Mouse (Mus musculus) adipocyte (in vitro differentiated cells): ENCODE data around the gene Mmp24.

Experiments used
- DNase-seq: peaks from one replicate; pipeline ENCODE4 v3.0.0-alpha.2; 2016; ENCODE audit warnings: low spot score

The Mmp24 gene

DNA sequence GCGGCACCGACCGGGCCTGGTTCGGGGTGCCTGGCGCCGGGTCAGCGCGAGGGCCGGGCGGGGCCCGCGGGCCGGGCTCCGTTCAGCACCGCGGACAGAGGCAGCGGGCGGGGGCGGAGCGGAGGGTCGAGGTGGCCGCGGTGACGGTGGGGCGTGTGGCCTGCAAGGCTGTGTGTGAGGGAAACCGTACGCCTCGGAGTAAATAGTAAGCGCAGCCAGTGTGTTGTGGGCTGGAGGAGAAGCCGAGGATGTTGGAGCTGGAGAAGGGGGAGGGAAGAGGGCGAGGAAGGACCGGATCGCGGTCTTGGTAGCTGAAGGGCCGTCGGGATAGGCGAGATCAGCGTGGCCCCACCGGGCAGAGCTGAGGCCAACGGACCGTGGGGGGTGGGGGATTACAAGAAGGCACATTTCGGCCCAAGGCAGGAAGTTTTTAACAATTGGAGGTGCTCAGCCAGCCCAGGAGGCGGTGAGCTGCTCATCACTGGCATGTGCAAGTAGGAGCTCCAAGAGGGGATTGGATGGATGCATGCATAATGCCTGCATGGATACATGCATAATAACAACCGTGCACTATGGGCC is 632 bp downstream of the Mmp24 start:
- DNase-seq: no peak

DNA sequence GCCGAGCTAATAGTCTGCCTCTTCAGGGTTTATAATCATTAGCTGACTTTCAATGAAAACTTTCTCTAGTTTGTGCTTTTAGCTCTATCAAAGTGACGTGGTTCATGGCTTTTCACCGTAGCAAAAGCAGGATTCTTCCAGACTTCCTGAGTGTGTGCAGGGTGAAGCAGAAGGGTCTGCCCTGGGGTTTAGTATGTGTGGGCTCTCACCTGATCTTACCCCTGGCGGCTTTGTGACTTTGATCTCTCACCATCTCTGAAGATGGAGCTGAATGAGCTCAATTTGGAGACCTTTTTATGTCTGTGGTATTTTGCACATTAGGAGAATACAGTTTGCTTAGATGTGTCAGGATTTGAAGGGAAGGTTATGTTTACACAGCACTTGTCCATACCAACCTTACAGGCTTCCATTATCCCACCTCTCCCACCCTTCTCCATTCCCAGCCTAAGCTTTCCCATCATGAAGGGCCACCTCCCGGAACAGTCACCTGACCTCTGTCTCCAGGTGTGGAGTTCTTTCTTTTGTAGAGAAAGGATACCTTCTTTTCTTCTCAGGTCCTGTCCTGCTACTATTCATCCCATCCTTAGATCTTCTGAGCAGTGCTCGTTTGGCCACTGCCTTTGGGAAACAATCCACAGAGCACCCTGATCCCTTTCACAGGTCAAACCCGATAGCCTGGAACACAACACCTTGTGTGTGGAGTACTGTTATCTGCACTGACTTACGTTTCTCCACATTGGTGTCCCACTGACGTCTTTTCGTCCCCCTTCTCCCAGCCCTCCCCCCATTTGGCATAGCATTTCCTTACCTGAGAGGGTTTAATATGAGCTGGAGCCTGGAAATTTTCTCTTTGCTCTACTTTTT is 1.9 kb downstream of the Mmp24 start:
- no peak for DNase-seq

DNA sequence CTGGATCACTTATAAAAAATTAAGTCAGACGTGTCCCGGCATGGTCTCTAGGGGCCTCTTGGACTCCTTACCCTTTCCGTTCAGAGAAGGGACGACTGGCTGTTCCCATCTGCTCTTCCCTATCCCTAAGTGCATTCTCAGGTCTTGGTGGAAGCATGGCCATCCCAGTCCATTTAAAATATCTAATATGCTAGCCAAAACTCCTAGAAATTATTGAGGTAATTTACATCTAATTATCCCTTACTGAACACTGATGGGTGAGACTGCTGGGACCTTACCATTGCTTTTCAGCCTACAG is 2.5 kb downstream of the Mmp24 start:
- no peak for DNase-seq

DNA sequence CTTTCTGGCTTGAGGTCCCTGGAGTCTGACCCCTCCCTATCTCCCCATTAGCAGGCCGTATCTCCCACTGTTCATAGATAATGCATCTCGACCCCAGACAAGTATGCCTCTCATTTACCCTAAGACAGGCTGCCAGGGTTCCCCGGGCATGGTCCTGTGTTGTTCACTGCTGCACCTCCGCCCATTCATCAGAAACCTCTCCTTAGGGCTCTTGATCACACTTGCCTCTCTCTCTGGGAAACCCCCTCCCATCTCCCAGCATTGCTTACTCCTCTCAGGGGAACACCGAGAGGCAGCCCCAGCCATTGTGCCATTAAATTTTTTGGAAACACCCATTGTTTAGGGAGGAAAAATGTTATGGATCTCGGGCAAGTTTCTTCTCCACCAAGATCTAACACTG is 2.9 kb downstream of the Mmp24 start:
- DNase-seq: no peak

DNA sequence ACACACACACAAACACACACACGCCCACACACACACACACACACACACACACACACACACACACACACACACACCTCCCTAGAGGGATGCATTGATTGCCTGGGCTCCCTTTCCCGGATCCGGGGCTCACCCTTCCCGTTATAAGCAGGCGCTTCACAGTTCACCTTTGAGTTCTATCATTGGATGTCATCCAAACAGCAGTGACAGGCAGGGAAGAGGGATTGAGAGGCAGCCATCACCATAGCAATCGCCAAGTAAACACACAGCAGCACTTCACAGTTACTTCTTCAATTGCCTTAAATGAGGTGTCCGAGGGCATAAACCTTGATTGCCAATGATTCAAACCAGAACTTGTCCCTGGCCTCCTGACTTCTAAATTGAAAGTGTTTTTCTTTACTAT is 3.9 kb downstream of the Mmp24 start:
- no peak for DNase-seq

DNA sequence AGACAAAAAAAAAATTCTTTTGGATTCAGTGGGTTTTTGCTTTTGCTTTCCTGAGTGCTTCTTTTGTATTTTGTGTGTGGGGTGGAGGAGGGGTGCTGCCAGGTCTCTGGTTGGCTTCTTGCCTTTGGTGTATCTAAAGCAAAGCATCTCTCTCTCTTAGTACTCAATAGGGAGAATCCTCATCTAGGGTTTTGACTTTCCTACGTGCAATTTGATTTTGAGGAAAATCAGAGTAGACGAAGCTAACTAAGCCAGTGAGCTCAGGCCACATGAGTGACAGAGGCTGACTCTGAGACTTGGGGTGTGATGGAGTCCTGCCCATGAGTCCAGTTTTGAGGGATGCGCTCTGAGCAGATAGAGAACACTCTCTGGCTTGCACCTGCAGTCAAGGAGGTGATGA is 4.4 kb downstream of the Mmp24 start:
- DNase-seq: no peak

DNA sequence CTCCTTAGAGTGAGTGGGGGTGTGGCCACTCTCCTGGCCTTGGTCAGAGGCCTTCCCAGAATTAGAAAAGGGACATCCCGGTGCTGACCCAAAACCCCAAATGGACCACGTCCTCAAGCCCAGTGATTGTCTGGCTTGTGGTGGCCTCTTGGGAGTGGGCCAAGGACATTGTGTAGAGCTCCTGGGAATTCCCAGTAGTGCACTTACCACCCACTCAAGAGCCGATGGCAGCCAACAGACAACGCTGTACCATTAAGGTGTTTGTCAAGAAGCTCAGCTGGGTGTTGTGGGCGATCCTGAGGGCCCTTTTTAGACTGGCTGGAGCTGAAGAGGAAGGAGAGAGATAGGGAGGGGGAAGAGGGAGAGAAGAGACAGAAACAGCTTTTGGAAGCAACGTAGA is 9.4 kb downstream of the Mmp24 start:
- DNase-seq: peak; percentile 29

DNA sequence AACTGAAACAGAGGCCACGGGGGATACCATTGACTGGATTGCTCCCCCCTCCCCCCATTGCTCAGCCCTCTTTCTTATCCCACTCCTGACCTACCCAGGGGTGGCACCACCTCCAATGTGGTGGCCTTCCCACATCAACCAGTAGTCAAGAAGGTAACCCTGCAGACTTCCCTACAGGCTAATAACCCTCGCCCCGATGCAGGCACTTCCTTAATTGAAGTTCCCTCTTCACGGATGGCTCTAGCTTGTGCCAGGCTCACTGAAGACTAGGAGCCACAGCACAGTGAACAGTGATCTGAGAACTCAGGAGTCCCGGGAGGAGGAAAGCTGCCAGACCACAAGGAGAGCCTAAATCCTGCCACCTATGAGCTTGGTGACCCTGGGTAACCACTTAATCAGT is 11.8 kb downstream of the Mmp24 start:
- no peak for DNase-seq

DNA sequence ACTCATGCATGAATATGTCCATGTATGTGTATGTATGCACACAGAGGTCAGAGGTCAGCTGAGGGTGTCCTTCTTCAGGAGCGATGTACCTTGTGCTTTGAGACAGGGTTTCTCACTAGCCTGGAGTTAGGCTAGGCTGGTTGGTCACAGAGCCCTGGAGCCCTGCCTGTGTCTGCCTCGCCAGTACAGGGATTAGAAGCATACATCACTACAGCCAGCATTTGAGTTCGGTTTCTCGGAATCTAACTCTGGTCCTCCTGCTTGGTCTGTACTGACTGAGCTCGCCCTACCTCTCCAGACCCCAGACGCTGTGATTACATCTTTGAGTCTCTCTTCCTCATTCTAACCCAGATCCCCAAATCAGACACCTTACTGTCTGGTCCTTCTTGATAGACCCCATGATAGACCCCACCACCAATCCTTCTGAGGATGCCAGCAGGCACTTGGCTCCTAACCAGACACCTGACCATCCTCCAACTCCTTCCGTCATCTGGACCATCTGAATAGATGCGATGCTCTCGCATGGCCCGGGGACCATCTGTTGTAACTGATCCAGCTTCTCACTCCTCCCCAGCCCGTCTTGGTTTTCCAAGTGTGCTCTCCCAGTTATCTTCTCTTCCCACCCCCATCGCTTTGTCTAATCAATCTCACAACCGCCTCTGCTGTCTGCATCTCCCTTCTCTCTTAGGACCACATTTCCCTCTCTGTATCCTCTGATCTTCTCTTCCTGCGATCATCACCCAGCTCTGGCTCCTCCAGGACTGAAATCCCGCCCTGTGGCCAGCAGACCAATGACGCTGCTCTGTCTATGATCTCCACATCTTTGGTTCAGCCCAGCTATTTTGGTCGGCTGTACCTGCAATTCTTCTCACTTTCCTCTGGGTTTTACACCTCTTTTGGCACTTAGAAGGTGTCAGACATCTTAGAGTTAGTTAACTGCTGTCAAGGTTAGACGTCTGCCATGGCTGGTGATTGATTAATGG is 13.1 kb downstream of the Mmp24 start:
- no peak for DNase-seq

DNA sequence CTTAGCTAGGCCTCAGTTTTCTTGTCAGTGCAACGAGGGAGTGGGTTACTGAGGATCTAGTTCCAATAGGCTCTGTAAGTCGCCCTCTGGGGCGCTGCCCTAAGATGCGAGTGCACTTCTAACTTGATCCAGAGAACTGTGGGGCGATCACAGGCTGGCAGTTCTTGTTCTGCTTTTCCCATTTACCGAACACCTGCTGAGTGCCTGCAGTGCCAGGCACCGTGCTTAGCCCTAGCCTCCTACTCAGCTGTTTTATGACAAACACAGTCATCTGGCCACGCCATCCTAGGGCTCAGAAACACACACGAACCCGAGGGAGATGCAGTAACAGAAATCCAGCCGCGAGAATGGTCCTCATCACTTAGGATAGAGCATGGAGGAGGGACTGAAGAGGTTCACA is 17.8 kb downstream of the Mmp24 start:
- no peak for DNase-seq

DNA sequence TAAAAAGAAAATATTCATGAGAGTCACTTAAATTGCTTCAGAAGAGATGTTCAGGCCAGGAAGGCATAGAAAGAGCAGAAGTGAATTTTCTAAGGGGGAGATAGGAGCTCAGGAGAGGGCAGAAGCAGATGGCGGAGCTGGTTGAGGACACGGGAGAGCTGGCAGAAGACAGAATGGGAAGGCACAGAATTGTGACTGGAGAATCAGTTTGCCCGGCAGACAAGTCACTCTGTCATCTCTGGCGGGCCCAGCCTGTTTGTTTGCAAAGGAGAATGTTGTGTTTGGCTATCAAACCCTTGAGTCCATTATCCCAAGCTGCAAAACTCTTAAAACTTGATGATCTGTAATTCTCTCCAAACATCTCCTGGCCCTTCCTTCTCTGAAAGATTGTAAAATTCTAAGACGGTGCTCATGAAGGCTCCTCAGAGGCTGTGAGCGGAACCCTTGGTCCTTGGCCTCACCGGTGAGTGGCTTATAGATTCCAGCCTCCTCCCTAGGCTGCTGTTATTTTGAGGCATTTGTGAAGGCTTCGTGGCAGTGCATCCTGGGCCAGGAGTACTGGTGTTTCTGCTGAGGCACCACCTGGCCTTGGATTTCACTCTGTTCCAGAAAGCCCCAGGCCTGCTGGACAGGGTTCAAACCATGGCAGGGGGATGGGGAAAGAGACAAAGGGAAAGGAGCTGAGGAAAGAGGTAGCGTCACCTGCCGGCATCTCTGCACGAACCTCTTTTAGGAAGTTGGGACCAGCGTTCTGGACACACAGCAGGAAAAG is 19.7 kb downstream of the Mmp24 start:
- DNase-seq: no peak

DNA sequence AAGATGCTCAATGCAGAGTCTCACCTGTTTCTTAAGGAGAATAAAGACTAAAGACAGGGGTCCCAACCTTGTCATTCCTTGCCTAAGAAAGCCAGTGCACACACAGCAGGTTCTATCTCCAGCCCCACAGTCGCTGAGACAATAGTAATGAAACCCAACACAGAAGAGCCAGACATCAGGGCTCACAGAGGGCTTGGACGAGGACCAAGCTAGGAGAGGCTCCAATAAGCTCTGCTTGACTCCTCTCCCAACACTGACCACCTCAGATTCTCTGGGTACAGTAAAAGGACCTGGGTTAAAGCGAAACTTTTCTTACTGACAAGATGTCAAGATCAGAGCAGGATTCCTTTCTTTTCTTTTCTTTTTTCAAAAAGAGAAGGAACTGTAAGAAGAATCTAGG is 23.5 kb downstream of the Mmp24 start:
- DNase-seq: no peak

DNA sequence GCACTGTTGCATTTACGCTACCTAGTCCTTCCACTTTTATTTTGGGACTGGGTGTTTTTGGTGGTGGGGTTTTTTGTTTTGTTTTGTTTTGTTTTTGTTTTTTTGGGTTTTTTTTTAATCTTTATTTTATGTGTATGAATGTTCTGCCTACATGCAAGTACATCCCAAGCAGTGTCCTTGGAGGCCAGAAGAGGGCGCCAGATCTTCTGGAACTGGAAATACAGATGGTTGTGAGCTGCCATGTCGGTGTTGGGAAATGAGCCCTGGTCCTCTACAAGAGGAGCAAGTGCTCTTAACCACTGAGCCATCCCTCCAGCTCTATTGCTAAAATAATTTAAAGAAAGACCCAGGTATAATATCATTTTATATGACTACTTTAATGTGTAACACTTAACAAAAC is 27.6 kb downstream of the Mmp24 start:
- no peak for DNase-seq

DNA sequence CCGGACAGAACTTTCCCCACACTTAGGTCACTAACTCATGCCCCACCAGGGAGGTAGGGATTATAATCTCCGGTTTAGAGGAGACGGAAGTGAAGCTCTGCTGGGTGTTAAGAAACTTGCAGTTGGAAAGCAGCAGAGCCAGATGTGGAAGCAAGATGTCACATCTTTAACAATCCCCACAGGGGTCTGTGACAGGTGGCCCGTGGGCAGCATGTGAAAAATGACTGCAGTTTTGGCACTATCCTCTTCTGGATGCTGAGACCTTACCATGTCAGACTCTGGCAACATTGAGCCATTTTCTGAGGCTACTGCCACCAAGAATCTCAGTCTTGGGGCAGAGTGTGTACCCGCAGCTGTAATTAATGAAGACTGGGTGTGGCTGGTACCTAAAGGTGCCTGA is 28.9 kb downstream of the Mmp24 start:
- no peak for DNase-seq

DNA sequence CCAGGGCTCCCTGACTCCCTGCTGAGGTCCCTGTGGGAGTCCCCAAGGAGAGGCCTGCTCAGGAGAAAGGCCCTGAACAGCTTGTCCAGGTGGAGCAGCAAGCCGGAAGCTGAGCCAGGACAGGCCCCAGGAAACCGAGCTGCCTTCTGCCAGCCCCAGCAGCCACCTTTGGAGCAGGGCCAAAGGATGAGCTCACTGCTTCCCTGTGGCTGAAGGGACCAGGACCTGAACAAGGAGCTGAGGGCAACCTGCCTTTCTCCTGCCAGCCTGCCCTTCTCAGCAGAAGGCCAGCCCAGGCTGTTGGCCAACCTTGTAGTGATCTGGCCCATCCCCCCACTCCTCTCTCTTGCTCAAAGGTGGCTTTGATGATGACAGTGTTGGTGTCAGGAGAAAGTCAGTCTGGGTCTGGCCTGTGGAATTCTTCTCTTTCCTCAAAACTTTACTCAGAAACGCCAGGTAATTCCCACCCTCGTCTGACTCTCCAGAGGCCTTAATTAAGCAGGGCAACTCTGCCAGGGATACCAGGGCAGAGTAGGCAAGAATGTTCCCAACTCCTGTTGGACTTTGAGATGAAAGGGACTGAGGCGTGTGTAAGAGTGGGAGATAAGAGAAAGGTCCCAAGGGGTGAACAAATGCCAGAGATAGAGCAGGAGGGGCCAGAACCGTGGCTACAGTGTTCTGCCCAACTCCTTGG is 30.2 kb downstream of the Mmp24 start:
- peak; percentile 47 for DNase-seq

DNA sequence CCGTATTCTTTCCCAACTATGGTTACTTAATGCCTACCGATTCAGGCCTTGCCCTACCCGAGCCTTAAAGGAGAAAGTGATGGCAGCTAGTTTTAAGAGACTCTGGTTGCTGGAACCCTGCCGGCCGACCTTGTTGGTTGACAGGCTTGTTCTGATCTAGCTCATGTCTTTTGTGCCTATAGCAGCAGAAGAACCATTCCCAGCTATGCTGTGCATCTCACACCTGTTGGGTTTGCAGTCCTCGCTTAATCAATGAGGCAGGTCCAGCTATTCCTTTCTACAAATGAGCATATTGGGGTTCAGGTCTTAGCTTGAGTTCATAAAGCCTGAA is 30.7 kb downstream of the Mmp24 start:
- no peak for DNase-seq

DNA sequence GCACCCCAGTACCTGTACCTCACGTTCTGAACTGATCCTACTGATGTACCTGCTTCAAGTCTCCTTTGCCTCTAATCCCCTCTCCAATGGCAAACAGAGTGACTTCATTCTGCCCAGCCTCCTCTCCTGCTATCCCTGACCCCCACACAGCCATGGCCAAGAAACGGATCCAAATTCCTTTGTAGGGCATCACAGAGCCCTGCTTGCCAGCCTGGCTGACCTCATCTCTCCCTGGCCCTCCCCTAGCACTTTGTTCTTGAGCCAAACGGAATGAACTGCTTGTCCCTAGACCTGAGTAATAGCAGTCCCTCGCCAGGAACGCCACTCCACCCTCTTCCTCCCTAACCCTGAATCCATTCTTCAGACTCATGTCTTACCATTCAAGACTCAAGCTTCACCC is 31.4 kb downstream of the Mmp24 start:
- DNase-seq: no peak

DNA sequence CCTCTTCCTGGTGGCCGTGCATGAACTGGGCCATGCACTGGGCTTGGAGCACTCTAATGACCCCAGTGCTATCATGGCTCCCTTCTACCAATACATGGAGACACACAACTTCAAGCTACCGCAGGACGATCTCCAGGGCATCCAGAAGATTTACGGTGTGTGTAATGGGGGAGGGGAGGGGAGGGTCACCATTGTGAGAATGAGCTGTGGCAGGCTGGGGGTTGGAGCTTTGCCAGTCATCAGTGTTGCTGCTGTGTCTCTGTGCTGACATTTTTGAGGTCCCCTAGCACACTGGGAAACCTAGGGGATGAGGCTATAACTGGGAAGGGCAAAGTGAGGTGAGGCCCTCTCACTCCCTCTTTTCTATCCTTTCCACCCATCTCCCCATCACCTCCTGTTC is 32.3 kb downstream of the Mmp24 start:
- DNase-seq: no peak

DNA sequence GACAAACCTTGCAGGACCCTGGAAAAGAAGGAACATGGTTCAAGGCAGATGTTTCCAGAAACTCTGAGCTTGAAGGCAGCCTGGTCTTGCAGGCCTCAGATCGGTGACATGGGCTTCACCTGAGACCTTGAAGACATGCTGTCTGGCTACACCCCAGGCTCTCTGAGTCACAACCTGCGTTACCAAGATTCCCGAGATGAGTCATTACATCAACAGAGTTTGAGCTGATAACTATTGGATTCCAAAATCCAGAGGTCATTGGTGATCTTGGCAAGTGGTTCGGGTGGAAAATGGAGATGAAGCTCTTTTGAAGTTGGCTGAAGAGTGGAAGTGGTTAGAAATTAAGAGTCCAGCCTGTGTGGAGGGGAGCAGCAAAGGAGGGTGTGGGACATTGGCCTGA is 34.5 kb downstream of the Mmp24 start:
- DNase-seq: no peak

DNA sequence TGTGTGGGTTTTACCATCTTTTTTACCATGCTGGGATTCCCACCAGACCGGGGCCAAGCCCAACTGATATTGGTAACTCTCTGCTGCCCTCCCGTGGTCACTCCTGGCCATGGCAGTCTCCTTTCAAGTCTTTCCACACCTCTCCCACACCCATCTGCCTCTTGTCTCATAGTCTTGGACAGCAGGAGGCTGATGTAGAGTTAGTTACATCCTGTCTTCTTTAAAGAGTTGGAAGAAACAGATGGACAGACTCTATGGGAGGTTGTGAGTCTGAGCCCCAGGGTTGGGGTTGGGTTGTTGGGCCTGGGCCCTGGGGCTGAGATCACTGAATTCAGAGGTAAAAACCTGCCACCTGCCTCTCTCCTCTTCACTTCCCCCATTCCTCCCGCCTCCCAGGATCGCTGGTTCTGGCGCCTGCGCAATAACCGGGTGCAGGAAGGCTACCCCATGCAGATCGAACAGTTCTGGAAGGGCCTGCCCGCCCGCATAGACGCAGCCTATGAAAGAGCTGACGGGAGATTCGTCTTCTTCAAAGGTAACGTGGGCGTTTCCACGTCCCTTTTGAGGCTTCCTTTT is 36.8 kb downstream of the Mmp24 start:
- peak; percentile 70 for DNase-seq

DNA sequence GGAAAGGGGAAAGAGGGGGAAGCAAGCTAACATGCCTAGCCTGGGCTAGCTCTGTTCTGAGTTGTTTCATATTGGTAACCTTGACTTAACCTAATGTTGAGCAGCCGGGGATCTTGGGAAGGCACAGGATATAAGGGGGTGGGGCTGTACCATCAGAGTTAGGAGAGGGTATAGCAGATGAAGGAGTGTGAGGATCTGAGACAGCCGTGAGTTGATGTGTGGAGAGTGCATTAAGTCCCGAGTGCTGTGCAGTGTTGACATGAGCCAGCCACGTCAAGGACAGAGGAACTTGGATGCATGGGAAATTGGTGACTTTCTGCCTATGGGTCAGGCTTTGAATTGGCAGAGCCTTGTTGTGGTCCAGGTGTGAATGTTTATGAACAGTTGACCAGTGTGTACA is 37.5 kb downstream of the Mmp24 start:
- no peak for DNase-seq
